Mouse (Mus musculus) embryo, embryonic 11 days (tissue): ENCODE measurements at regions not wholly inside any gene's neighbourhood (a gene's known extent, or its start where the extent isn't known, plus 50 kb on each side); places are given as distances from the start of the nearest gene placed in this dataset.

Source experiments
- DNase-seq: peaks from one replicate; pipeline ENCODE4 v3.0.0-alpha.2; 2015

DNA sequence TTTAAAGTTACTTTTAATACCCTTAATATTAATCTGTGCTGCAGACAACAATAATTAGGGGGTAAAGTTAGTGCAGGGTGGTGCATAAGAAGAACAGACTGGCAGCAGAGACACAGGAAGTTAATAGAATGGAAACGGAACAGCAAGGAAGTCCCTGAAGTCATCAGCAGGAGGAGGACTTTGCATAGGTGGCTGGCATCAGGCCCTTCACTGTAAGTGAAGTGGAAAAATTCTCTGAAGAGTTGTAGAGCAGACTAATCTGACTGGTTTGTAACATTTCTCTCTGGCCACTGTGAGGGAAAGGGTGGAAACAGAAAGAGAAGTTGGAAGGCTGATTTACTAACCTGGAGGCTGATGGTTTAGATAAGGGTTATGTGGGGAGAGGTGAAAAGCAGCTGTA lies 195.5 kb upstream of the Prdm1 start:
- DNase-seq = no peak

DNA sequence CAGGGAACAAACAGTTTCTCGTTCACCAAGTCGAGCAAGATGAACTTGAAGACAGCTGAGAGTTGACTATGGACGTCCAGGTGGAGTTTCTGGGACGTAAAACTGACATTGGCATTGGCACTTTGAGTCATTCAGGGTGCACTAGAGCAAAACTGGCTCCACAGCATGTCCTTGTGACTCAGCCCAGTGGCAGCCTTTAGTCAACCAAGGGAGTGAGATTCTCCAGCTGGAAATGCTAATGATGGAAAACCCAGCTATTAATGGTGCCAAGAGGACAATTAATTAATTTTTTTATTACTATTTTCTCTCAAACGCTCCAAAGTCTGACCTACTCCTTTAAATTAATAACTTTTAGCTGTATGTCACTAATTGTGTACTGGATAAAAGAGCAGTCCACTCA lies 195.0 kb upstream of the Prdm1 start:
- no peak for DNase-seq

DNA sequence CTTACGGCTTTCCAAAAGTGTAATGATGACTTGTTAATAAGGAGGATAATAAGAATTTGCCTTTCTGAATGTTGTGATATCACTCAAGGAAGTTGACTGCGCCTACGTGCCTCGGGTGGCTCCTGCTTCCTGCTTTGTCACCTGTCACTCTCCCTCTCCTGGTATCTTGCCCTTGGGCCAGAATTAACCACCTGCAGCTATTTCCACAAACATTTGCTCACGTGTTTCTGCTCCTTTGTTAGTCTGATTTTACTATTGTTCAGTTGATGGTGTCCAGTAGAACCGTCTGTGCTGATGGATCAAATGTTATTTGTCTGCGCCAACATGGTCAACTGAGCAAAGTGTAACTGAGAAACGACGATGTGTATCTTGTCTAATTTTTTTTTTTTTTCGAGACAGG lies 193.4 kb upstream of the Prdm1 start:
- DNase-seq = no peak

DNA sequence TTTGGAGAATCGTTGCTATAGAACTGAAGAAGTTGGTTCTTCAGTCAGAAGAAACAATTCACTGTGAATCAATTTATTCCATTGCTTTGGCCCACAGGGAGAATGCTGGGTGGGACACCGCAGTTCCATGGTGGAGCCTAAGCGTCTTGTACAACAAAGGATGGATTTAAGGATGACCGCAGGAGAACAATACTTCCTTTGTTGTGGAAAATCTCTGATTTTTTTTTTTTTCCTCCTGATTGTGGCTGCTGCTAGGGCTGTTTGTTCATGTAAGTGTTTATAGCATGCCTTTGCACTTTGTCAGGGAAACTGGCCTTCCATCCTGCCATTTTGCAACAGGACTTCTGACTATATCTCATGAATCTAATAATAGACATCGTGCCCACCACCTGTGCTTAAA lies 188.3 kb upstream of the Prdm1 start:
- no peak for DNase-seq

- no peak for DNase-seq
These were observed 187.6 kb upstream of the Prdm1 start for GRCm38 (mm10) chr10:44715902-44716301.

GRCm38 (mm10) chr10:44708830-44709229 lies 180.5 kb upstream of the Prdm1 start:
- no peak for DNase-seq

- DNase-seq = no peak
These were observed 175.8 kb upstream of the Prdm1 start for GRCm38 (mm10) chr10:44704143-44704542.

DNA sequence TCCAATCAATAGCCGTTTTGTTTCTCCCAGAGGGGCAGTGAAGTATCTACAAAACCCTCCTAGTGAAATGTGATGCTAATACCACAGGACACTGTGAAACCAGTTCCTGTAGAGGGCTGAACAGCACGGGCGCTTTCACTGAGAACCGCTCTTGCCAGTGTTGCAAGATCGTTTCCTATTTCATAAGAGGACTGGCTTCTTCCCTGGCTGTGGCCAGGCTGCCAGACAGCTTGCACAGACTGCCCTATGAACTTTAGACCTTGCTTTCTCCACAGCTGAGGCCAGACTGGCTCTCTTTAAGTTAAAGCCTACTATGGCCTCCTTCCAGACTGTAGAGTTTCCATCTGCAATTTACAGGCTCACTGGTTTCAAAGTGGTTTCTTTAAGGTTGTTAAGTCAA lies 173.8 kb upstream of the Prdm1 start:
- peak; percentile 7 for DNase-seq

- no peak for DNase-seq
These were observed 171.8 kb upstream of the Prdm1 start for GRCm38 (mm10) chr10:44699988-44700537.

DNA sequence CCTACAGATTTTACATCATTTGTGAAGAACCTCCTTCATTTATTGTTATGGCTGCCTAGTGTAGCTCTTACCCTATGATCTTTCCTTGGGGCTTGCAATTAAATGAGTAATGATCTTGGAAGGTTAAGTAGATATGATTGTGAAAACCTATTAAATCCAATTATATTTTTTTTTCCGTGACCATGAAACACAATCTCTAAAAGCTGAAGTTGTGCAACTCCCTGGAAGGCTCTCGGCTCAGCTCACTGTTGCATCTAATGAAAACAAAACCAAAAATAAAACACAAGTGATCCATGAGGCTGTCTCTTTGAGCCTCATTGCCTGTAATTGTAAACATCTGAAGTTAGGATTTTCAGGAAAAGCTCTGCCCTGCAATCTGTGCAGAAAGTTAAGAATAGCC lies 169.7 kb upstream of the Prdm1 start:
- DNase-seq = no peak

- DNase-seq = no peak
These were observed 168.7 kb upstream of the Prdm1 start for GRCm38 (mm10) chr10:44696973-44697372.

- no peak for DNase-seq
These were observed 163.5 kb upstream of the Prdm1 start for GRCm38 (mm10) chr10:44691590-44692327.

DNA sequence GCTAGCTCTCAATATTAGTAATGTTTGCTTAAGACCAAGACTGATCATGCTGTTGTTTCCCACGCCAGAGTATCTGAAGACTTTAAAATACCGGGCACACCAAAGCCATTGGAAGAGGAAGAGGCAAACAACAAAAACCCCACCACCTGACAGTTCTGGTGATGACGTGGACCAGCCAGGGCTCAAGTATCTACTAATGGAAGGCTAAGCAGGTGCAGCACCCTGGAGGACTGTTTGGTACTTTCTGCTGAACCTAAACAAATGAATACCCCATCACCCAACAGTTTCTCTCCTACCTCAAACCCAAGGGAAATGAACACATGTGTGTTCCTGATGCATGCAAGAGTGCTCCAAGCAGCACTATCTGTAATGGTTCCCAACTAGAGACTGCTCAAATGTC lies 160.3 kb upstream of the Prdm1 start:
- no peak for DNase-seq

- no peak for DNase-seq
These were observed 157.8 kb upstream of the Prdm1 start for GRCm38 (mm10) chr10:44686055-44686454.

DNA sequence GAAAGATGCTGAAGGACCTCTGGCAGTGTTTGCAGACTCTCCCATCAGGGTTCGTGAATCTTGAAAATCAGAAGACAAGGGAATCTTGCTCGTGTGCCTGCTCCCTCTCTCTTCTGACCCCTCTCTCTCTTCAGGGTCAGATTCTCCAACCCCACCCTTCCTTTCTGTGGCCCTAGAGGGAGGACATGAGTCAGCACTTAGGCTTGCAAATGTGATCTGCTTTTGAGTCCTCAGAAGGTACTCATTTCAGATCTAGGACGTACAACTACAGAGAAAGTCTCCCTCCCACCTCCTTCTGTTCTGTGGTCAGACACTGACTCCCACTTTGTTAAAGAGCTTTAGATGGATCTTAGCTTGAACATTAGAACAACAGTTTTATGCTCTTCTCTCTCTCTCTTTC lies 156.9 kb upstream of the Prdm1 start:
- DNase-seq = no peak

GRCm38 (mm10) chr10:44676506-44676905 lies 148.2 kb upstream of the Prdm1 start:
- DNase-seq = no peak

DNA sequence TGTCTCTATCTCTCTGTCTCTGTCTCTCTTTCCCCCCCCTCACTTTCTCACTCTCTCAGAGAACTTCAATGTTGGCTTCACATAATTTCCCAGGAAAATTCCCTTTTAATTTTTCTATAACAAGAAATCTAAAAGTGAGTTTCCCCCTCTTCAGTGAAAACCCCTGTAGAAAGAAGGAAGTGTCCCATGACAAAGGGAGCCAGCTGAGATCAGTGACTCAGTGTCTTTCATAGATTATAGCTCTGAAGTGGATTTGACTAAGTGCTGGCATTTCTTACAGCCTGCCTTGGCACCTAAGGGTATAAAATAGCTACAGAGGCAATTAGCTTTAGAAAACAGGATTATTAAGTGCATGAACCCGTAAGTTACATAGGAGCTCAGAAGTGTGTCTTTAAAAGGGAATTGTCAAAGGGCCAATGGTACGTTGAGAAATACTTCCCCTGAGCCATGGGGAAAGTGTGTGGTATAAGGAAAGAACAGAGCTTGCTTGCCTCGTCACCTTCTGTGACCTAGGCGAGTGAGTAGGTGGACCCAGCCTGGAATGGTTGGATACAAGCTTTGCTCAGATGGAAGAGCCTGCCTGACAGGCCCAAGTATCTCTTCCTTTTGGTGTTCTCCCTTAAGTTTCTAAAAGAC lies 137.3 kb upstream of the Prdm1 start:
- no peak for DNase-seq

DNA sequence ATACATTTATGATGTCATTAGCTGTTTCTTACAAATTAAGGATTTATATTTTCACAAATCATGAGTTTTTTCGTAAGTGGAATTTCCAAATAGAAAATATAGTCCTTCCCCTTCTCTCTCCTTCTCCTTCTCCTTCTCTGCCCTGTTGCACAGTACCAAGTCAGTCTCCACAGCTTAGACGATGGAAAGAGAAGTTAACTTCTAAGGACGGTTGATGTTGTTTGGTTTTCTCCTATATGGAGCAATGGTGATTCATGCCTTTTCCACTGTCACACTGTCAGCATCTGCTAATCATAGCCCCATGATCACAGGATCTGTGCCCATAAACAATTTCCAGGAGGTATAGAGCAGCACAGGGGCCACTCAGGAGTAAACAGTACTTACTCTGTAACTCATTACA lies 131.2 kb upstream of the Prdm1 start:
- no peak for DNase-seq

DNA sequence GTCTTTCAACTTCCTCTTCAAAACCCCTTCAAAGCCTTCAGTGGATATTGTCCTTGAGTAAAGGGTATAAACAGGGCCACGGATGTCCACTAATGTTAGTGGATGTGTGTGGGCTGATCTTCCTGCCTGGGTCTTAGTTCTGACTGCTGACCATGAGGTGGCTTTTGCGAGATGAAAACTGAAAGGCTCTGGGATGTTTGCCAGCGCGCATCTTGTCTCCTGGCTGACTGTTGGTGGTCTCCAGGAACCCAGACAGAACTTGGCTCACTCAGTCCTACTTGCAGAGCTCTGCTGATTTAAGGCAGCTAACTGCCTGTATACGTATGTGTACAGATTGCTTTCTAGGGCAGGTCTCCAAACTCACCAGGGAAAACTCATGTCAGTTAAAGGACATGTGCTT lies 125.5 kb upstream of the Prdm1 start:
- no peak for DNase-seq

DNA sequence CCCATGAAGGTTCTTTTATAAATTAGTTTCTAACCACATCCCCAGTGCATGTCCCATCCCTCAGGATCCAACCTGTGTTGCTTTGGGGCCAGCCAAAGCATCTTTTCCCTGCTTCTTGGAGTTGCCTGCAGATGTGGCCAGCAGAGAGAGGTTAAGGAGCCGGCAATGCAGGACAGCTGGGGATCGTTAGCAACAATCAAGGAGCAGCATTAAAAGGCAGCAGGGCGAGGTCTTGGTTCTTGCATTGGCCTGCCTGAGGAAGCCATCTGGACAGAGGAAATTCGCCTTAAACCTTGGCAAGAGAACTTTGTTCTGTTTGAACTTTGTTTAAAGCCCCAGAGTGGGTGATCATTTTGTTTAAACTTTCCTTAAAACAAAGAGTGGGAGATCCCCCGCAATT lies 118.7 kb upstream of the Prdm1 start:
- peak; percentile 57 for DNase-seq

DNA sequence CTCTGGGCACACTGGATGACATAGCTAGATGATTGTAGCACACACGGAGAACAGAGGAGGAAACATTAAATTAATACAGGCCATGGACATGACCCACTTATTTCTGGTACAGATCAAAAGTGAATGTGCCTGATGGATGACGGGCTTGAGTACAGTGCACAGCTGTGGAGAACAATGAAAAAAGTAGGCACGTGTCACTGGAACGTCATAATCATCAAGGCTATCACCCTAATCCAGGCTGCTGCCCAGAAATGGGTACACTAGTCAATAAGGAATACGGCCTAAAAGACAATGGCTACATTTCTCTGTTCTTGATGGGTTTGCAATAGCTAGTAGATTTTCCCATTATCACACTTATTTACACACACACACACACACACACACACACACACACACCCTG lies 118.3 kb upstream of the Prdm1 start:
- no peak for DNase-seq

DNA sequence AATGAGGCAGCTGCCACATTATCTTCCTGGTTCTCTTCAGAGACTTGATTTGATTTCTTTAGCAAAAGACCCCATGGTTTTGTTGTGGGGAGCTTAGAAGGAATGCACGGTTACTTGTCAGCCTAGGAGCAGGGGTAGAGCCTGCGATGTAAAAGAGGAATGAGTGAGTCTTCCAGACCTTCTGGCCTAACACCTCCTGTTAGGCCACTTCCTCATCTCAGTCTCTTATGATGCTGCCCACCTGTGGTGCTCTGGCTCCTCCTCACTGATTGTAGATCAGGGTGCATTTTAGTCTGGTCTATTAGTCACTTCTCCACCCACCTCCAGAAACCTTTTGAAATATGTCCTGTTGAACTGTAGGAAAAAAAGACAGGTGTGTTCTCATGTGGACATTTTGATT lies 113.3 kb upstream of the Prdm1 start:
- no peak for DNase-seq

DNA sequence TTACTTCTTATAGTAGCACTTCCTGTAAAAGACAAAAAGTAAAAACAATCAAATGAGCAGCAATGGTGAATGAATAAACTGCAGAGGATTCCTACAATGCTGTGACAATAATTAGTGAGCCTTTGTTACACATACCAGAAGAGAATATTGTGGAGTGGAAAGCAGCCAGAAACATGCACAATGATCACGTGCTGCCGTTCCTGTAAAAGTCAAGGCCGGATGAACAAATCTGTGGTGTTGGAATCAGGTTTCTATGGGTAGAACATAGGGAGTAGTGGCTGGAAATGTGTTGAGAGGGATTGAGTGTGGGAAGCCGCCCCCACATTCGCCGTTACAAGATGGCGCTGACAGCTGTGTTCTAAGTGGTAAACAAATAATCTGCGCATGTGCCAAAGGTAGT lies 112.3 kb upstream of the Prdm1 start:
- DNase-seq = no peak

GRCm38 (mm10) chr10:44638678-44639077 lies 110.4 kb upstream of the Prdm1 start:
- no peak for DNase-seq

- DNase-seq = no peak
These were observed 108.5 kb upstream of the Prdm1 start for GRCm38 (mm10) chr10:44636786-44637185.
